Mouse (Mus musculus) limb, embryonic 12.5 days (tissue): Measurements from ENCODE around the gene Gm42417. TPM values are rescaled to one million over a fixed set of nuclear protein-coding genes. Genes with fewer than 3 reads are reported as not detected.

Experiments
- ATAC-seq: fragments of 200-750 bp; cut with Nextera tagmentation; 2 replicates; pipeline ENCODE4 v1.8.0; 2017; ENCODE audit warnings: low read depth, moderate TSS enrichment; ENCODE audit not compliant: insufficient number of reproducible peaks, insufficient read depth, low FRiP score, low TSS enrichment
- H3K27ac ChIP-seq: fragments of 300-500 bp; sonication (generic); 2 replicates; pipeline ENCODE4 v1.5.1; 2016; ENCODE audit warnings: mild to moderate bottlenecking, moderate library complexity
- H3K27me3 ChIP-seq: fragments of 300-500 bp; sonication (generic); 2 replicates; pipeline ENCODE4 v1.6.1; 2016; ENCODE audit warnings: mild to moderate bottlenecking, moderate library complexity
- H3K36me3 ChIP-seq: fragments of 300-500 bp; sonication (generic); 2 replicates; pipeline ENCODE4 v1.6.1; 2016; ENCODE audit warnings: mild to moderate bottlenecking, moderate library complexity
- H3K4me1 ChIP-seq: fragments of 300-500 bp; sonication (generic); replicated peaks from 2 replicates; pipeline ENCODE4 v1.6.1; 2016
- H3K4me2 ChIP-seq: fragments of 300-500 bp; sonication (generic); 2 replicates; pipeline ENCODE4 v1.6.1; 2016; ENCODE audit warnings: mild to moderate bottlenecking, moderate library complexity
- H3K4me3 ChIP-seq: fragments of 300-500 bp; sonication (generic); replicated peaks from 2 replicates; pipeline ENCODE4 v1.5.1; 2016; ENCODE audit warnings: mild to moderate bottlenecking
- H3K9ac ChIP-seq: fragments of 300-500 bp; sonication (generic); replicated peaks from 2 replicates; pipeline ENCODE4 v1.6.1; 2016; ENCODE audit warnings: mild to moderate bottlenecking, moderate library complexity
- H3K9me3 ChIP-seq: fragments of 300-500 bp; sonication (generic); 2 replicates; pipeline ENCODE4 v1.6.1; 2016; ENCODE audit warnings: mild to moderate bottlenecking, moderate library complexity
- WGBS: fragments of 180-500 bp; shearing (Covaris S2); methylation state at CpG from one replicate; pipeline ENCODE4 v1.1.7; 2016; 5-methylcytosine and 5-hydroxymethylcytosine counted together
- polyA plus RNA-seq: library from polyadenylated mRNA; unstranded; fragments of >200 nt; fragmentation: Nextera tagmentation; extraction: Ambion mirVana; gene quantifications from 2 replicates; pipeline ENCODE4 v1.2.1, GENCODE M21; 2016

Gene Gm42417
- polyA plus RNA-seq, 1 experiment from 2014 or later: 0.74 TPM

GRCm38 (mm10) chr1:36530485-36530884 is 8.7 kb downstream of the Gm42417 start:
- H3K27me3 ChIP-seq: no peaks in the 10 kb centered on the region
- WGBS: 79% methylated on average over 8 of the region's 8 CpGs

GRCm38 (mm10) chr1:36529875-36530274 is 9.4 kb downstream of the Gm42417 start:
- no peak overlapping the region for H3K27ac ChIP-seq
- H3K4me3 ChIP-seq: no peak overlapping the region
- H3K9me3 ChIP-seq: no peaks in the 10 kb centered on the region
- no peaks in the 10 kb centered on the region for H3K27me3 ChIP-seq
- H3K9ac ChIP-seq: no peak overlapping the region
- H3K4me1 ChIP-seq: peaks cover 7% of the 10 kb centered on the region
- peaks cover 53% of the 10 kb centered on the region for H3K36me3 ChIP-seq
- WGBS: 97% methylated on average over 4 of the region's 4 CpGs
- ATAC-seq: no peak
- H3K4me2 ChIP-seq: no peak overlapping the region

More at GRCm38 (mm10) chr1:36530485-36530884, 8.7 kb downstream of the Gm42417 start:
- H3K27ac ChIP-seq: peak overlapping the region; percentile 7; the same call in 1 of the 2 replicates
- peaks cover 7% of the 10 kb centered on the region for H3K4me1 ChIP-seq
- peaks cover 46% of the 10 kb centered on the region for H3K36me3 ChIP-seq
- H3K4me2 ChIP-seq: no peak overlapping the region
- no peak overlapping the region for H3K4me3 ChIP-seq
- H3K9me3 ChIP-seq: no peaks in the 10 kb centered on the region
- H3K9ac ChIP-seq: no peak overlapping the region
- 0 out of 2 replicates have a peak, but pooled peaks have one; percentile 9 for ATAC-seq

- no peak overlapping the region for H3K4me2 ChIP-seq
- H3K4me1 ChIP-seq: peaks cover 7% of the 10 kb centered on the region
- ATAC-seq: no peak
- H3K9me3 ChIP-seq: no peaks in the 10 kb centered on the region
- no peaks in the 10 kb centered on the region for H3K27me3 ChIP-seq
- no peak overlapping the region for H3K27ac ChIP-seq
- no peak overlapping the region for H3K9ac ChIP-seq
- no peak overlapping the region for H3K4me3 ChIP-seq
- WGBS: 88% methylated on average over 4 of the region's 4 CpGs
- H3K36me3 ChIP-seq: peaks cover 59% of the 10 kb centered on the region
Measured at GRCm38 (mm10) chr1:36529274-36529673, 10.0 kb downstream of the Gm42417 start.

GRCm38 (mm10) chr1:36528351-36528750 is 10.9 kb downstream of the Gm42417 start:
- H3K27ac ChIP-seq: 0 out of 2 replicates have a peak overlapping the region, but pooled peaks have one; percentile 31
- no peak overlapping the region for H3K4me3 ChIP-seq
- no peaks in the 10 kb centered on the region for H3K9me3 ChIP-seq
- ATAC-seq: no peak
- peaks cover 16% of the 10 kb centered on the region for H3K4me1 ChIP-seq
- H3K4me2 ChIP-seq: no peak overlapping the region
- 20% methylated on average over 1 of the region's 1 CpGs for WGBS
- peaks cover 68% of the 10 kb centered on the region for H3K36me3 ChIP-seq
- H3K27me3 ChIP-seq: no peaks in the 10 kb centered on the region
- no peak overlapping the region for H3K9ac ChIP-seq

- no peak overlapping the region for H3K4me2 ChIP-seq
- peaks cover 68% of the 10 kb centered on the region for H3K36me3 ChIP-seq
- H3K27ac ChIP-seq: no peak overlapping the region
- H3K4me3 ChIP-seq: no peak overlapping the region
- 93% methylated on average over 10 of the region's 10 CpGs for WGBS
- peaks cover 30% of the 10 kb centered on the region for H3K4me1 ChIP-seq
- no peak overlapping the region for H3K9ac ChIP-seq
- no peaks in the 10 kb centered on the region for H3K27me3 ChIP-seq
- no peak for ATAC-seq
- H3K9me3 ChIP-seq: no peaks in the 10 kb centered on the region
Measured at GRCm38 (mm10) chr1:36526903-36527302, 12.3 kb downstream of the Gm42417 start.

GRCm38 (mm10) chr1:36525774-36526173 is 13.5 kb downstream of the Gm42417 start:
- Histone ChIP-seq H3K4me3 (no peak overlapping the region), H3K27me3 (no peaks in the 10 kb centered on the region), H3K4me2 (no peak overlapping the region), H3K27ac (no peak overlapping the region), H3K9ac (no peak overlapping the region), H3K9me3 (no peaks in the 10 kb centered on the region), H3K36me3 (peaks cover 68% of the 10 kb centered on the region), H3K4me1 (peaks cover 38% of the 10 kb centered on the region)
- ATAC-seq: no peak
- 92% methylated on average over 12 of the region's 12 CpGs for WGBS

- 89% methylated on average over 5 of the region's 5 CpGs for WGBS
- H3K27ac ChIP-seq: peak overlapping the region; percentile 90
- no peak for ATAC-seq
- H3K27me3 ChIP-seq: no peaks in the 10 kb centered on the region
- no peak overlapping the region for H3K9ac ChIP-seq
- no peak overlapping the region for H3K4me3 ChIP-seq
- peaks cover 38% of the 10 kb centered on the region for H3K4me1 ChIP-seq
- peaks cover 74% of the 10 kb centered on the region for H3K36me3 ChIP-seq
- no peaks in the 10 kb centered on the region for H3K9me3 ChIP-seq
- 0 out of 2 replicates have a peak overlapping the region, but pooled peaks have one; percentile 3 for H3K4me2 ChIP-seq
Measured at GRCm38 (mm10) chr1:36524058-36524457, 15.2 kb downstream of the Gm42417 start.

- peak overlapping the region; percentile 3; the same call in 1 of the 2 replicates for H3K4me2 ChIP-seq
- H3K36me3 ChIP-seq: peaks cover 79% of the 10 kb centered on the region
- no peak overlapping the region for H3K9ac ChIP-seq
- H3K27ac ChIP-seq: peak overlapping the region; percentile 90
- H3K4me1 ChIP-seq: peaks cover 38% of the 10 kb centered on the region
- H3K9me3 ChIP-seq: no peaks in the 10 kb centered on the region
- H3K27me3 ChIP-seq: no peaks in the 10 kb centered on the region
- peak; percentile 81 for ATAC-seq
- 47% methylated on average over 9 of the region's 9 CpGs for WGBS
- no peak overlapping the region for H3K4me3 ChIP-seq
Measured at GRCm38 (mm10) chr1:36523332-36524013, 15.8 kb downstream of the Gm42417 start.

- Histone ChIP-seq H3K27me3 (no peaks in the 10 kb centered on the region), H3K9ac (no peak overlapping the region), H3K9me3 (no peaks in the 10 kb centered on the region), H3K4me3 (no peak overlapping the region), H3K27ac (peak overlapping the region; percentile 90), H3K4me1 (peaks cover 31% of the 10 kb centered on the region), H3K4me2 (no peak overlapping the region), H3K36me3 (peaks cover 88% of the 10 kb centered on the region)
- WGBS: 90% methylated on average over 7 of the region's 7 CpGs
- ATAC-seq: no peak
Measured at GRCm38 (mm10) chr1:36522210-36522609, 17.0 kb downstream of the Gm42417 start.

GRCm38 (mm10) chr1:36519626-36520025 is 19.6 kb downstream of the Gm42417 start:
- H3K9ac ChIP-seq: no peak overlapping the region
- peaks cover 77% of the 10 kb centered on the region for H3K36me3 ChIP-seq
- no peak overlapping the region for H3K4me3 ChIP-seq
- H3K27ac ChIP-seq: no peak overlapping the region
- H3K27me3 ChIP-seq: no peaks in the 10 kb centered on the region
- no peak overlapping the region for H3K4me2 ChIP-seq
- 80% methylated on average over 11 of the region's 11 CpGs for WGBS
- H3K4me1 ChIP-seq: peaks cover 35% of the 10 kb centered on the region
- no peaks in the 10 kb centered on the region for H3K9me3 ChIP-seq
- no peak for ATAC-seq

- no peak for ATAC-seq
- Histone ChIP-seq H3K9me3 (no peaks in the 10 kb centered on the region), H3K4me2 (no peak overlapping the region), H3K27ac (no peak overlapping the region), H3K4me3 (no peak overlapping the region), H3K4me1 (peaks cover 38% of the 10 kb centered on the region), H3K27me3 (no peaks in the 10 kb centered on the region), H3K9ac (no peak overlapping the region), H3K36me3 (peaks cover 66% of the 10 kb centered on the region)
- 94% methylated on average over 3 of the region's 3 CpGs for WGBS
Measured at GRCm38 (mm10) chr1:36518259-36518658, 21.0 kb downstream of the Gm42417 start.

GRCm38 (mm10) chr1:36513718-36514117 is 25.5 kb downstream of the Gm42417 start:
- Histone ChIP-seq H3K4me3 (peak overlapping the region; percentile 96), H3K4me1 (peaks cover 21% of the 10 kb centered on the region), H3K27me3 (no peaks in the 10 kb centered on the region), H3K4me2 (peak overlapping the region; percentile 95), H3K36me3 (peaks cover 30% of the 10 kb centered on the region), H3K9ac (no peak overlapping the region), H3K9me3 (no peaks in the 10 kb centered on the region), H3K27ac (no peak overlapping the region)
- no peak for ATAC-seq
- WGBS: 36% methylated on average over 2 of the region's 2 CpGs
